Mouse (Mus musculus): ENCODE measurements at regions not wholly inside any gene's neighbourhood (a gene's known extent, or its start where the extent isn't known, plus 50 kb on each side); places are given as distances from the start of the nearest gene placed in this dataset.
A peak's percentile ranks its signal among the peaks of the same experiment; 100 is the strongest.

DNA sequence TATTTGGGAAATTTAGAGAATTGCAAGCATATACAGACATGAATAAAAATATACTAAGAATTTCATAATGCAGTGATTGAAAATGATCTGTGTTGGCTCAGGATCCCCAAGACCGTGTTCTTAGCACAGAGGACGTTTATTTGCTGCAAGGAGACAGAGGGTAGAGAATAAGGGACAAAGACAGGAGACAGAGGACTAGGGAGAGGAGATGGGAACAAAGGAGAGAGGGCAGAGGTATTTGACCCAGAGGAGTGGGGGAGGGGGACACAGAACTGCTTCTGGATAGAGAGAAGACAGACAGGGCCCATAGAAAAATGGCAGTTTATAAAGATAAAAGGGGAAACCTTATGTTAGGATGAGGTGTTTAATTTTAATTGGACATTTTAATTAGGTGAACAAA, 265.0 kb downstream of the Lmbrd1 start:
- no peak overlapping the region for H3K9ac ChIP-seq (ENCODE audit: low read depth, low read length)
- ATAC-seq, result 0 out of 2 replicates have a peak, but pooled peaks have one; percentile 14
- H3K27ac ChIP-seq (ENCODE audit: low read depth, low read length), result no peak overlapping the region
- H3K9me3 ChIP-seq (ENCODE audit: control insufficient read depth, low read length), result no peaks in the 10 kb centered on the region
- H3K4me3 ChIP-seq (ENCODE audit: low read length), result no peak overlapping the region
- H3K4me2 ChIP-seq (ENCODE audit: low read length), result no peak overlapping the region
- H3K36me3 ChIP-seq (ENCODE audit: control insufficient read depth, insufficient read depth, low read length), result no peaks in the 10 kb centered on the region
- no peaks in the 10 kb centered on the region for H3K4me1 ChIP-seq (ENCODE audit: control insufficient read depth, insufficient read depth, low read depth, low read length)
- WGBS, result 16% methylated on average over 2 of the region's 2 CpGs
- no peaks in the 10 kb centered on the region for H3K27me3 ChIP-seq (replicated peaks; ENCODE audit: control insufficient read depth, insufficient read depth, low read length)

DNA sequence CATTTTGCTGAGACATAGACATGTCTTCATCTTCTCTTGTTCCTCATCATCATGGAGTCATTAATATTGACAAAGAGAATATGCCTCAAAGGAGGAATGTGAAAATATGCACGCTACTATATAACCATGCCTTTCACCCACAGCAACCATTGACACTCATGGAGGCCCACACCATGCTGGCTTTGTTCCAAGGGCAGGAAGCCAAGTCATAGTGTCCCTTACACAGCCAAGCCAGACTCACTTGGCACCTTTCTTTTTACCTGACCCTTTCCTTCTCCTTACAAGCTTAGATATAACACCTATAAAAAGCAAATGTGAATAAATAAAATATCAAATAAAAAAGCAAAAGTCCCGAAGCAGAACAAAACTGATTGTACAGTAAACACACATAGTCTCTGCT, 294.3 kb downstream of the Lmbrd1 start:
- no peak for ATAC-seq
- Histone ChIP-seq H3K9ac (ENCODE audit: low read depth, low read length) (no peak overlapping the region), H3K27ac (ENCODE audit: low read depth, low read length) (no peak overlapping the region), H3K4me3 (ENCODE audit: low read length) (no peak overlapping the region), H3K4me2 (ENCODE audit: low read length) (no peak overlapping the region), H3K27me3 (replicated peaks; ENCODE audit: control insufficient read depth, insufficient read depth, low read length) (no peaks in the 10 kb centered on the region), H3K4me1 (ENCODE audit: control insufficient read depth, insufficient read depth, low read depth, low read length) (no peaks in the 10 kb centered on the region), H3K36me3 (ENCODE audit: control insufficient read depth, insufficient read depth, low read length) (no peaks in the 10 kb centered on the region), H3K9me3 (ENCODE audit: control insufficient read depth, low read length) (no peaks in the 10 kb centered on the region)
- WGBS, result 70% methylated on average over 2 of the region's 2 CpGs

DNA sequence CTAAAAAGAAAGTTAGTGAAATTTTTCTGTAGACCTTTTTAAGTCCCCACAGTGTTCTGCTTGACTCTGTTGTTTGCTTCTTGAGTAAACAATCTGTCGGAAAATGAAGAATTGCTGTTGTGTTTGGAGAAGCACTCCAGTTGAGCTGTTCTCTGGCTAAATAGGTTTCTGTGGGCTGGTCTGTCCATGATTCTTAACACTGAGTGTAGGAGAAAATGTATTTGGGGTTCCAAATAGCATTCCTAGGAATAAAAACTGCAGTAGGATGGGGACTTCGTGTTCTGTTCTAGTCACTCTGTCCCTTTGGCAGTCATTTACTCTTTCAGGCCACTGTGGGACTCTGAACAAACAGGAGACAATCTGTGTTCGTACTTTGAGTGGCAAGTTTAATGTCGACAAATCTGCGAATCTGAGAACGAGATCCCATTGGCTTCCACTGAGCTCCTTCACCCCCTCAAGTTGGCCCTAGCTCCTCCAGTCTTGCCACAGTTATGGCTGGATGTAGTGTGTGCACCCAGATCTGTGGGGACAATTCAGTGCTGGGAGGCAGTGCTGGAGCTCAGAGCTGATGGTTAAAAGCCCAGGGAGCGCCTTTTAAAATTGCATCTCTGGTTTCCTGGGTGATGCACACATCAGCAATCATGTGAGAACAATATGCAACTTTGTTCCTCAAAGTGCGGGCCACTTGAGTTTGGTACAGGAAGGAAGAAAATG, 330.2 kb downstream of the Lmbrd1 start:
- no peak overlapping the region for H3K9ac ChIP-seq (ENCODE audit: low read depth, low read length)
- no peak overlapping the region for H3K27ac ChIP-seq (ENCODE audit: low read depth, low read length)
- H3K4me2 ChIP-seq (ENCODE audit: low read length), result no peak overlapping the region
- no peaks in the 10 kb centered on the region for H3K9me3 ChIP-seq (ENCODE audit: control insufficient read depth, low read length)
- no peaks in the 10 kb centered on the region for H3K27me3 ChIP-seq (replicated peaks; ENCODE audit: control insufficient read depth, insufficient read depth, low read length)
- no peak overlapping the region for H3K4me3 ChIP-seq (ENCODE audit: low read length)
- WGBS, result 68% methylated on average over 8 of the region's 8 CpGs
- ATAC-seq, result peak; percentile 76
- no peaks in the 10 kb centered on the region for H3K36me3 ChIP-seq (ENCODE audit: control insufficient read depth, insufficient read depth, low read length)
- H3K4me1 ChIP-seq (ENCODE audit: control insufficient read depth, insufficient read depth, low read depth, low read length), result no peaks in the 10 kb centered on the region

DNA sequence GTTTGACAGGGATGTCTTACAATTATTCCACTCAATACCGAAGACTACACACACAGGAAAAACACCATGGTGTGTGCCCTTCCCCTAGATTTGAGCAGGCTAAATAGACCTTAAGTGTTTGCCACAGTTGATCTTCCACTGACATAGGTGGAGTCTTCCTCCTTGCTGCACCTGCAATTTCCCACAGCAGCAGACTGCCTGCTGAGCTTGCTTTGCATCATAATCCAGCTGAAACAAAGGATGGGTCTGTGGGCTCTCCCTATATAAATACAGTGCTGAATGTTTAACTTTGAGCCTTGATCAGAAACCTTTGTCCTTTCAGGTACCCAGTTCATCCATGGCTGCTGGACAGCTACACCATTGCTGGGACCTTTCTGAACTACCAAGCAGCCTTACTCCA, 334.3 kb downstream of the Lmbrd1 start:
- 77% methylated on average over 1 of the region's 1 CpGs for WGBS
- no peak for ATAC-seq

More for the DNA sequence above, 334.3 kb downstream of the Lmbrd1 start:
- no peaks in the 10 kb centered on the region for H3K36me3 ChIP-seq (ENCODE audit: control insufficient read depth, insufficient read depth, low read length)
- no peak overlapping the region for H3K4me3 ChIP-seq (ENCODE audit: low read length)
- H3K27ac ChIP-seq (ENCODE audit: low read depth, low read length), result no peak overlapping the region
- no peak overlapping the region for H3K4me2 ChIP-seq (ENCODE audit: low read length)
- H3K9ac ChIP-seq (ENCODE audit: low read depth, low read length), result no peak overlapping the region
- no peaks in the 10 kb centered on the region for H3K4me1 ChIP-seq (ENCODE audit: control insufficient read depth, insufficient read depth, low read depth, low read length)
- no peaks in the 10 kb centered on the region for H3K27me3 ChIP-seq (replicated peaks; ENCODE audit: control insufficient read depth, insufficient read depth, low read length)
- no peaks in the 10 kb centered on the region for H3K9me3 ChIP-seq (ENCODE audit: control insufficient read depth, low read length)
